Mouse (Mus musculus) lung, embryonic 14.5 days (tissue): Measurements from ENCODE around the gene 2010111I01Rik. TPM values are rescaled to one million over a fixed set of nuclear protein-coding genes. Genes with fewer than 3 reads are reported as not detected.
"Not testable (repeated sequence)": the region's sequence is repeated elsewhere in the genome, so short reads cannot be mapped to it uniquely, and the experiment has no call there.

Experiments
- ATAC-seq: fragments of 200-750 bp; cut with Nextera tagmentation; 2 replicates; pipeline ENCODE4 v1.8.0; 2017; ENCODE audit warnings: mild to moderate bottlenecking, moderate TSS enrichment, moderate library complexity; ENCODE audit not compliant: insufficient read depth
- DNase-seq: peaks from one replicate; pipeline ENCODE4 v3.0.0-alpha.2; 2015
- H3K27ac ChIP-seq: fragments of 300-500 bp; sonication (generic); 2 replicates; pipeline ENCODE4 v1.5.1; 2014; ENCODE audit warnings: low read depth, mild to moderate bottlenecking, moderate library complexity
- H3K27me3 ChIP-seq: fragments of 300-500 bp; sonication (generic); 2 replicates; pipeline ENCODE4 v1.6.1; 2014; ENCODE audit warnings: low read length, control low read depth; ENCODE audit not compliant: insufficient read depth
- H3K36me3 ChIP-seq: fragments of 300-500 bp; sonication (generic); 2 replicates; pipeline ENCODE4 v1.6.1; 2014; ENCODE audit warnings: control low read depth; ENCODE audit not compliant: insufficient read depth
- H3K4me1 ChIP-seq: fragments of 300-500 bp; sonication (generic); 2 replicates; pipeline ENCODE4 v1.6.1; 2014; ENCODE audit warnings: antibody characterized with exemption, control low read depth; ENCODE audit not compliant: insufficient read depth
- H3K4me2 ChIP-seq: fragments of 300-500 bp; sonication (generic); 2 replicates; pipeline ENCODE4 v1.6.1; 2014; ENCODE audit warnings: mild to moderate bottlenecking
- H3K4me3 ChIP-seq: fragments of 300-500 bp; sonication (generic); 2 replicates; pipeline ENCODE4 v1.5.1; 2014; ENCODE audit warnings: low read depth, low read length
- H3K9ac ChIP-seq: fragments of 300-500 bp; sonication (generic); 2 replicates; pipeline ENCODE4 v1.6.1; 2014
- H3K9me3 ChIP-seq: fragments of 300-500 bp; sonication (generic); 2 replicates; pipeline ENCODE4 v1.6.1; 2016; ENCODE audit warnings: low read depth, low read length, control low read depth
- CTCF ChIP-seq: IDR thresholded peaks from 2 replicates; pipeline ENCODE4 v1.5.1; 2016; ENCODE audit warnings: antibody characterized with exemption, low read depth
- WGBS: fragments of 180-500 bp; shearing (Covaris S2); extraction: QIAGEN DNeasy Blood & Tissue Kit; methylation state at CpG from one replicate; pipeline ENCODE4 v1.1.7; 2014; 5-methylcytosine and 5-hydroxymethylcytosine counted together
- polyA plus RNA-seq: library from polyadenylated mRNA; unstranded; fragments of >200 nt; fragmentation: Nextera tagmentation; extraction: Ambion mirVana; gene quantifications from 2 replicates; pipeline ENCODE4 v1.2.1, GENCODE M21; 2014

Gene 2010111I01Rik
- polyA plus RNA-seq, 1 experiment from 2014 or later: 156 TPM

GRCm38 (mm10) chr13:62996767-62997166 is 32.1 kb downstream of the 2010111I01Rik start:
- Histone ChIP-seq H3K4me3 (no peak overlapping the region), H3K4me1 (no peaks in the 10 kb centered on the region), H3K9ac (no peak overlapping the region), H3K27ac (no peak overlapping the region), H3K9me3 (no peaks in the 10 kb centered on the region), H3K4me2 (no peak overlapping the region), H3K27me3 (no peaks in the 10 kb centered on the region), H3K36me3 (no peaks in the 10 kb centered on the region)
- TF ChIP-seq CTCF: no peak
- DNase-seq (no peak), ATAC-seq (no peak)
- 90% methylated on average over 2 of the region's 2 CpGs for WGBS

- not testable (repeated sequence) for H3K4me1 ChIP-seq, H3K4me2 ChIP-seq, ATAC-seq, H3K27me3 ChIP-seq, H3K27ac ChIP-seq, DNase-seq, H3K36me3 ChIP-seq, H3K9ac ChIP-seq, H3K9me3 ChIP-seq, H3K4me3 ChIP-seq
- WGBS: 91% methylated on average over 3 of the region's 3 CpGs
These were observed 42.8 kb downstream of the 2010111I01Rik start for GRCm38 (mm10) chr13:63007491-63007890.

GRCm38 (mm10) chr13:63010345-63011090 is 45.8 kb downstream of the 2010111I01Rik start:
- Histone ChIP-seq H3K36me3 (no peaks in the 10 kb centered on the region), H3K9ac (no peak overlapping the region), H3K4me3 (no peak overlapping the region), H3K4me1 (no peaks in the 10 kb centered on the region), H3K4me2 (no peak overlapping the region), H3K27me3 (no peaks in the 10 kb centered on the region), H3K27ac (no peak overlapping the region), H3K9me3 (no peaks in the 10 kb centered on the region)
- 90% methylated on average over 2 of the region's 2 CpGs for WGBS
- TF ChIP-seq CTCF: no peak
- DNase-seq: no peak
- ATAC-seq: no peak

- Histone ChIP-seq H3K9me3 (no peaks in the 10 kb centered on the region), H3K4me3 (no peak overlapping the region), H3K9ac (no peak overlapping the region), H3K4me1 (no peaks in the 10 kb centered on the region), H3K27me3 (no peaks in the 10 kb centered on the region), H3K27ac (no peak overlapping the region), H3K36me3 (no peaks in the 10 kb centered on the region), H3K4me2 (no peak overlapping the region)
- TF ChIP-seq CTCF: no peak
- no peak for DNase-seq
- ATAC-seq: no peak
- WGBS: 93% methylated on average over 1 of the region's 1 CpGs
These were observed 49.7 kb downstream of the 2010111I01Rik start for GRCm38 (mm10) chr13:63014353-63014752.

- Histone ChIP-seq H3K9ac (no peak overlapping the region), H3K4me3 (no peak overlapping the region), H3K27me3 (no peaks in the 10 kb centered on the region), H3K4me1 (no peaks in the 10 kb centered on the region), H3K27ac (no peak overlapping the region), H3K36me3 (no peaks in the 10 kb centered on the region), H3K9me3 (no peaks in the 10 kb centered on the region), H3K4me2 (no peak overlapping the region)
- no peak for ATAC-seq
- WGBS: 68% methylated on average over 4 of the region's 4 CpGs
- no peak for TF ChIP-seq CTCF
- DNase-seq: no peak
These were observed 50.7 kb downstream of the 2010111I01Rik start for GRCm38 (mm10) chr13:63015362-63015761.

GRCm38 (mm10) chr13:63016056-63016455 is 51.4 kb downstream of the 2010111I01Rik start:
- DNase-seq (no peak), ATAC-seq (no peak)
- Histone ChIP-seq H3K4me3 (no peak overlapping the region), H3K36me3 (no peaks in the 10 kb centered on the region), H3K4me1 (no peaks in the 10 kb centered on the region), H3K9ac (no peak overlapping the region), H3K4me2 (no peak overlapping the region), H3K27me3 (no peaks in the 10 kb centered on the region), H3K27ac (no peak overlapping the region), H3K9me3 (no peaks in the 10 kb centered on the region)
- 84% methylated on average over 3 of the region's 3 CpGs for WGBS
- no peak for TF ChIP-seq CTCF

GRCm38 (mm10) chr13:63023243-63024217 is 58.8 kb downstream of the 2010111I01Rik start:
- H3K27ac ChIP-seq: 0 out of 2 replicates have a peak overlapping the region, but pooled peaks have one; percentile 3
- peak; percentile 71 for DNase-seq
- 0 out of 2 replicates have a peak, but pooled peaks have one; percentile 21 for ATAC-seq

More at GRCm38 (mm10) chr13:63023243-63024217, 58.8 kb downstream of the 2010111I01Rik start:
- Histone ChIP-seq H3K36me3 (no peaks in the 10 kb centered on the region), H3K27me3 (no peaks in the 10 kb centered on the region), H3K9ac (no peak overlapping the region), H3K4me2 (no peak overlapping the region), H3K4me1 (peaks cover 5% of the 10 kb centered on the region; the same call in 1 of the 2 replicates), H3K4me3 (no peak overlapping the region), H3K9me3 (no peaks in the 10 kb centered on the region)
- no peak for TF ChIP-seq CTCF
- WGBS: 47% methylated on average over 7 of the region's 7 CpGs
